Mouse (Mus musculus) megakaryocyte-erythroid progenitor cell, adult 5-6 weeks (primary cell): ENCODE measurements around the gene Gm37240. TPM values are rescaled to one million over a fixed set of nuclear protein-coding genes. Genes with fewer than 3 reads are reported as not detected.
"Not testable (repeated sequence)": the region's sequence is repeated elsewhere in the genome, so short reads cannot be mapped to it uniquely, and the experiment has no call there.

Experiments
- ATAC-seq: replicated peaks from 2 replicates; pipeline ENCODE4 v1.8.0; 2016; ENCODE audit warnings: mild to moderate bottlenecking, inconsistent platforms; ENCODE audit not compliant: severe bottlenecking, poor library complexity, low FRiP score, low TSS enrichment
- total RNA-seq, 2 experiments: library from RNA; stranded (forward) in 1 of 2; stranded (reverse) in 1 of 2; fragments of 200-1000, 215-1000 nt in 1 of 2; fragments of >200 nt in 1 of 2; fragmentation: Nextera tagmentation in 1 of 2; gene quantifications; 2 replicates each; pipeline ENCODE4 v1.2.3; 2014 to 2017

Gene Gm37240
- total RNA-seq, 2 experiments from 2014 or later: not detected

GRCm38 (mm10) chr3:84603212-84603611 is 1284.1 kb downstream of the Gm37240 start:
- peak; percentile 61; the same call in 1 of the 2 replicates for ATAC-seq

- ATAC-seq: no peak
Measured at GRCm38 (mm10) chr3:84602759-84603158, 1284.6 kb downstream of the Gm37240 start.

GRCm38 (mm10) chr3:84601870-84602495 is 1285.3 kb downstream of the Gm37240 start:
- no peak for ATAC-seq

GRCm38 (mm10) chr3:84598756-84599155 is 1288.6 kb downstream of the Gm37240 start:
- ATAC-seq: no peak

GRCm38 (mm10) chr3:84597996-84598734 is 1289.2 kb downstream of the Gm37240 start:
- ATAC-seq: 0 out of 2 replicates have a peak, but pooled peaks have one; percentile 42

GRCm38 (mm10) chr3:84595677-84596234 is 1291.6 kb downstream of the Gm37240 start:
- ATAC-seq: no peak

GRCm38 (mm10) chr3:84594894-84595676 is 1292.2 kb downstream of the Gm37240 start:
- peak; percentile 28; the same call in 1 of the 2 replicates for ATAC-seq

GRCm38 (mm10) chr3:84593274-84593673 is 1294.0 kb downstream of the Gm37240 start, which contains the start of gene Tigd4:
Gene Tigd4 (plus strand): TSS chr3:84593574.
- no peak for ATAC-seq

GRCm38 (mm10) chr3:84586736-84587135 is 1300.6 kb downstream of the Gm37240 start:
- ATAC-seq: peak; percentile 83

GRCm38 (mm10) chr3:84582913-84583276 is 1304.4 kb downstream of the Gm37240 start:
- ATAC-seq: no peak

GRCm38 (mm10) chr3:84582023-84582912 is 1305.0 kb downstream of the Gm37240 start, which contains the start of gene Arfip1:
Gene Arfip1 (minus strand): TSS chr3:84582625.
- peak; percentile 85 for ATAC-seq

- no peak for ATAC-seq
Measured at GRCm38 (mm10) chr3:84581696-84582022, 1305.7 kb downstream of the Gm37240 start.

GRCm38 (mm10) chr3:84580716-84581115 is 1306.6 kb downstream of the Gm37240 start:
- ATAC-seq: no peak

GRCm38 (mm10) chr3:84570501-84570900 is 1316.8 kb downstream of the Gm37240 start:
- ATAC-seq: no peak

- ATAC-seq: no peak
Measured at GRCm38 (mm10) chr3:84569587-84569986, 1317.7 kb downstream of the Gm37240 start.

GRCm38 (mm10) chr3:84568540-84568939 is 1318.8 kb downstream of the Gm37240 start:
- no peak for ATAC-seq

GRCm38 (mm10) chr3:84563415-84563814 is 1323.9 kb downstream of the Gm37240 start:
- ATAC-seq: no peak

GRCm38 (mm10) chr3:84562911-84563310 is 1324.4 kb downstream of the Gm37240 start:
- not testable (repeated sequence) for ATAC-seq

GRCm38 (mm10) chr3:84558301-84558700 is 1329.0 kb downstream of the Gm37240 start:
- no peak for ATAC-seq
